Mouse (Mus musculus) thymus, adult 2 months (tissue): ENCODE measurements around the gene Prepl.

Experiments
- CTCF ChIP-seq: fragments of 200-500 bp; IDR thresholded peaks from 2 replicates; pipeline ENCODE4 v1.5.1; 2012; ENCODE audit warnings: mild to moderate bottlenecking, control low read depth, low read length, moderate library complexity, borderline replicate concordance; ENCODE audit not compliant: control insufficient read depth, poor library complexity, insufficient read depth; ENCODE audit errors: extremely low read depth
- POLR2A ChIP-seq: fragments of 200-500 bp; IDR thresholded peaks from 2 replicates; pipeline ENCODE4 v1.6.1; 2012; ENCODE audit warnings: mild to moderate bottlenecking, low read length, control low read depth, moderate library complexity; ENCODE audit not compliant: control insufficient read depth, poor library complexity, insufficient read depth; ENCODE audit errors: extremely low read depth

GRCm38 (mm10) chr17:85013485-85013884 lies 76.6 kb downstream of the Prepl start:
- TF ChIP-seq POLR2A (no peak), CTCF (no peak)
